Mouse (Mus musculus): Measurements from ENCODE around the gene Srcin1.

DNA sequence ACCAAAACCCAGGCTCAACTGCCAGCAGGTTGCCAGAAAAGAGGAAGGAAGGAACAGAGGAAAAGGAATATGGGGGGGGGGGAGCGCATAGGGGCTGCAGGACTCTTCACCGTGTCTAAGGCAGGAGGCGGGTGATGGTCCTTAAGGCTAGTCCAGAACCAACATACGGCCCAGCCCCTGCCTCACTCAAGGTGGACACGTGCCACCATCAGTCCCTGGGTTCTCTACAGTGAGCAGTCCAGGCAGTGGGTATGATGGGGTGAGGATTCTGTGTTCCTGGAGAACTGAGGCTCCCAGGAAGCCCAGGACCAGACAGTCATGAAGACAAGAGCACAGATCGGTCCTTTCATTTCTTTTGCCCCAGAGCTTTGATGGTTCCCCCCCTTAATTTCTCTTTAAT, 45.9 kb downstream of the Srcin1 start:
- no peak for TF ChIP-seq CTCF (IDR thresholded peaks at IDR 0.05; ENCODE audit: low read depth, low read length)
- TF ChIP-seq TAL1 (conservative IDR thresholded peaks at IDR 0.05; ENCODE audit: low read depth, low read length), result no peak
